Mouse (Mus musculus): ENCODE results near the gene Dnttip1. TPM values are rescaled to one million over a fixed set of nuclear protein-coding genes. Genes with fewer than 3 reads are reported as not detected.
A peak's percentile ranks its signal among the peaks of the same experiment; 100 is the strongest.

Dnttip1 gene
- polyA plus RNA-seq, 1 experiment from 2014 or later: 49.0 TPM

DNA sequence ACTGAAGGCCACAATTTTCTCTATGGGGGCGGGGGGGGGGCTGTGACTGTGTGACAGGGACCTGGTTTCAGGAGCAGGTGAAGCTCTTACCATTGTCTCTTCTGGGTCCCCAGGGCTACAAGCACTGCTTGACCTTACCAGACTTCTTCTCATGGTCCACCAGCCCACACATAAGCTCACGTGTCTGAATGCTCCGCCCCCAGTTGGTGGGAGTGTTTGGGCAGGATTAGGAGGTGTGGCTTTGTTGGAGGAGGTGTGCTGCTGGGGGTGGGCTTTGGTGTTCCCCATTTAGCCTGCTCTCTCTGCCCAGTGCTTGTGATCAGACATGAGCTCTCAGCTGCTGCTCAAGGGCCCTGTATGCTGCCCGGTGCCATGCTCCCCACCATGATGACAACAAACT lies 22.5 kb upstream of the Dnttip1 start:
- no peak overlapping the region for H3K9ac ChIP-seq (replicated peaks; ENCODE audit: low read depth, low read length)
- no peak for ATAC-seq (ENCODE audit: low read depth)
- H3K36me3 ChIP-seq (ENCODE audit: control insufficient read depth, insufficient read depth, low read length): no peaks in the 10 kb centered on the region
- no peak overlapping the region for H3K4me3 ChIP-seq (ENCODE audit: low read depth, low read length)
- H3K4me2 ChIP-seq (ENCODE audit: low read depth, low read length): no peak overlapping the region
- H3K27me3 ChIP-seq (ENCODE audit: control insufficient read depth, insufficient read depth, low read length): no peaks in the 10 kb centered on the region
- 68% methylated on average over 4 of the region's 4 CpGs for WGBS
- H3K4me1 ChIP-seq (ENCODE audit: control insufficient read depth, insufficient read depth, low read length): no peaks in the 10 kb centered on the region
- H3K27ac ChIP-seq (ENCODE audit: low read depth, low read length): no peak overlapping the region
- H3K9me3 ChIP-seq (ENCODE audit: control insufficient read depth, low read length): no peaks in the 10 kb centered on the region

- no peak overlapping the region for H3K9ac ChIP-seq (replicated peaks; ENCODE audit: low read depth, low read length)
- WGBS: 27% methylated on average over 6 of the region's 6 CpGs
- H3K27me3 ChIP-seq (ENCODE audit: control insufficient read depth, insufficient read depth, low read length): no peaks in the 10 kb centered on the region
Measured at GRCm38 (mm10) chr2:164725895-164726619, 19.7 kb upstream of the Dnttip1 start.

GRCm38 (mm10) chr2:164731719-164732118 lies 14.1 kb upstream of the Dnttip1 start:
- Histone ChIP-seq H3K4me3 (ENCODE audit: low read depth, low read length) (no peak overlapping the region), H3K4me1 (ENCODE audit: control insufficient read depth, insufficient read depth, low read length) (no peaks in the 10 kb centered on the region), H3K27ac (ENCODE audit: low read depth, low read length) (no peak overlapping the region), H3K9me3 (ENCODE audit: control insufficient read depth, low read length) (no peaks in the 10 kb centered on the region), H3K9ac (replicated peaks; ENCODE audit: low read depth, low read length) (no peak overlapping the region), H3K27me3 (ENCODE audit: control insufficient read depth, insufficient read depth, low read length) (no peaks in the 10 kb centered on the region), H3K36me3 (ENCODE audit: control insufficient read depth, insufficient read depth, low read length) (no peaks in the 10 kb centered on the region), H3K4me2 (ENCODE audit: low read depth, low read length) (no peak overlapping the region)
- no peak for ATAC-seq (ENCODE audit: low read depth)
- WGBS: 82% methylated on average over 5 of the region's 5 CpGs

More at GRCm38 (mm10) chr2:164725895-164726619, 19.7 kb upstream of the Dnttip1 start:
- peak; percentile 38; the same call in 1 of the 2 replicates for ATAC-seq (ENCODE audit: low read depth)
- H3K4me2 ChIP-seq (ENCODE audit: low read depth, low read length): no peak overlapping the region
- H3K36me3 ChIP-seq (ENCODE audit: control insufficient read depth, insufficient read depth, low read length): no peaks in the 10 kb centered on the region
- no peak overlapping the region for H3K4me3 ChIP-seq (ENCODE audit: low read depth, low read length)
- no peaks in the 10 kb centered on the region for H3K4me1 ChIP-seq (ENCODE audit: control insufficient read depth, insufficient read depth, low read length)
- H3K27ac ChIP-seq (ENCODE audit: low read depth, low read length): no peak overlapping the region
- no peaks in the 10 kb centered on the region for H3K9me3 ChIP-seq (ENCODE audit: control insufficient read depth, low read length)

- WGBS: 76% methylated on average over 2 of the region's 2 CpGs
- ATAC-seq (ENCODE audit: low read depth): no peak
- Histone ChIP-seq H3K4me1 (ENCODE audit: control insufficient read depth, insufficient read depth, low read length) (no peaks in the 10 kb centered on the region), H3K27ac (ENCODE audit: low read depth, low read length) (no peak overlapping the region), H3K9me3 (ENCODE audit: control insufficient read depth, low read length) (no peaks in the 10 kb centered on the region), H3K9ac (replicated peaks; ENCODE audit: low read depth, low read length) (no peak overlapping the region), H3K4me2 (ENCODE audit: low read depth, low read length) (no peak overlapping the region), H3K27me3 (ENCODE audit: control insufficient read depth, insufficient read depth, low read length) (no peaks in the 10 kb centered on the region), H3K4me3 (ENCODE audit: low read depth, low read length) (no peak overlapping the region), H3K36me3 (ENCODE audit: control insufficient read depth, insufficient read depth, low read length) (no peaks in the 10 kb centered on the region)
Measured at GRCm38 (mm10) chr2:164733259-164733658, 12.5 kb upstream of the Dnttip1 start.

GRCm38 (mm10) chr2:164734839-164735238 lies 10.9 kb upstream of the Dnttip1 start:
- H3K4me3 ChIP-seq (ENCODE audit: low read depth, low read length): no peak overlapping the region
- ATAC-seq (ENCODE audit: low read depth): no peak
- H3K27me3 ChIP-seq (ENCODE audit: control insufficient read depth, insufficient read depth, low read length): no peaks in the 10 kb centered on the region
- no peak overlapping the region for H3K9ac ChIP-seq (replicated peaks; ENCODE audit: low read depth, low read length)
- no peak overlapping the region for H3K4me2 ChIP-seq (ENCODE audit: low read depth, low read length)
- no peaks in the 10 kb centered on the region for H3K36me3 ChIP-seq (ENCODE audit: control insufficient read depth, insufficient read depth, low read length)
- WGBS: 86% methylated on average over 5 of the region's 5 CpGs
- H3K9me3 ChIP-seq (ENCODE audit: control insufficient read depth, low read length): no peaks in the 10 kb centered on the region
- no peak overlapping the region for H3K27ac ChIP-seq (ENCODE audit: low read depth, low read length)
- no peaks in the 10 kb centered on the region for H3K4me1 ChIP-seq (ENCODE audit: control insufficient read depth, insufficient read depth, low read length)

- WGBS: 92% methylated on average over 5 of the region's 5 CpGs
- no peak overlapping the region for H3K4me3 ChIP-seq (ENCODE audit: low read depth, low read length)
- H3K4me1 ChIP-seq (ENCODE audit: control insufficient read depth, insufficient read depth, low read length): no peaks in the 10 kb centered on the region
- no peaks in the 10 kb centered on the region for H3K9me3 ChIP-seq (ENCODE audit: control insufficient read depth, low read length)
- no peak overlapping the region for H3K27ac ChIP-seq (ENCODE audit: low read depth, low read length)
- ATAC-seq (ENCODE audit: low read depth): no peak
- H3K36me3 ChIP-seq (ENCODE audit: control insufficient read depth, insufficient read depth, low read length): no peaks in the 10 kb centered on the region
- no peak overlapping the region for H3K4me2 ChIP-seq (ENCODE audit: low read depth, low read length)
- no peaks in the 10 kb centered on the region for H3K27me3 ChIP-seq (ENCODE audit: control insufficient read depth, insufficient read depth, low read length)
- no peak overlapping the region for H3K9ac ChIP-seq (replicated peaks; ENCODE audit: low read depth, low read length)
Measured at GRCm38 (mm10) chr2:164735446-164735845, 10.3 kb upstream of the Dnttip1 start.

GRCm38 (mm10) chr2:164737377-164738090 lies 8.2 kb upstream of the Dnttip1 start:
- Histone ChIP-seq H3K36me3 (ENCODE audit: control insufficient read depth, insufficient read depth, low read length) (no peaks in the 10 kb centered on the region), H3K4me2 (ENCODE audit: low read depth, low read length) (no peak overlapping the region), H3K9ac (replicated peaks; ENCODE audit: low read depth, low read length) (no peak overlapping the region), H3K27ac (ENCODE audit: low read depth, low read length) (no peak overlapping the region), H3K4me1 (ENCODE audit: control insufficient read depth, insufficient read depth, low read length) (no peaks in the 10 kb centered on the region), H3K4me3 (ENCODE audit: low read depth, low read length) (no peak overlapping the region), H3K27me3 (ENCODE audit: control insufficient read depth, insufficient read depth, low read length) (no peaks in the 10 kb centered on the region), H3K9me3 (ENCODE audit: control insufficient read depth, low read length) (no peaks in the 10 kb centered on the region)
- ATAC-seq (ENCODE audit: low read depth): no peak
- WGBS: 73% methylated on average over 3 of the region's 3 CpGs

DNA sequence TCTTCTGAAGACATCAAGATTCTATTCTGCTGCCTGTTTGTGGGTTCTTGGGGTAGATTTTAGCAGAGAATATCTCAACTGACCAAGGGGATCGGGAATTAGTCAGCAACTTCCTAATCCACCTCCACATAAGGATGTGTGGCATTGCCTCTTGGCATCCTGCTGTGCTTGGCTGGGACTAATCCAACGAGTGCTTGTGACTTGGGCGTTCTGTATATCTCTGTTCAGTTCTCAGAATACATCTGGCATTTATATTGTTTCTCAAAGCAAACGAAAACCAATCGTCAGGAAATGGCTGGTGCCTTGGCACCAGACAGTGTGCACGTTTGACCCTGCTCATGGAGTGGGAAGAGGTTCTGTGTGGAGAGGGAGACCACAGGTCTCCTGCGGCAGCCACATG lies 5.9 kb upstream of the Dnttip1 start:
- H3K4me3 ChIP-seq (ENCODE audit: low read depth, low read length): no peak overlapping the region
- 72% methylated on average over 7 of the region's 7 CpGs for WGBS
- no peak overlapping the region for H3K9ac ChIP-seq (replicated peaks; ENCODE audit: low read depth, low read length)
- no peaks in the 10 kb centered on the region for H3K36me3 ChIP-seq (ENCODE audit: control insufficient read depth, insufficient read depth, low read length)
- no peak for ATAC-seq (ENCODE audit: low read depth)
- H3K4me2 ChIP-seq (ENCODE audit: low read depth, low read length): no peak overlapping the region
- no peak overlapping the region for H3K27ac ChIP-seq (ENCODE audit: low read depth, low read length)
- H3K9me3 ChIP-seq (ENCODE audit: control insufficient read depth, low read length): no peaks in the 10 kb centered on the region
- H3K4me1 ChIP-seq (ENCODE audit: control insufficient read depth, insufficient read depth, low read length): peaks cover under 1% of the 10 kb centered on the region
- no peaks in the 10 kb centered on the region for H3K27me3 ChIP-seq (ENCODE audit: control insufficient read depth, insufficient read depth, low read length)

DNA sequence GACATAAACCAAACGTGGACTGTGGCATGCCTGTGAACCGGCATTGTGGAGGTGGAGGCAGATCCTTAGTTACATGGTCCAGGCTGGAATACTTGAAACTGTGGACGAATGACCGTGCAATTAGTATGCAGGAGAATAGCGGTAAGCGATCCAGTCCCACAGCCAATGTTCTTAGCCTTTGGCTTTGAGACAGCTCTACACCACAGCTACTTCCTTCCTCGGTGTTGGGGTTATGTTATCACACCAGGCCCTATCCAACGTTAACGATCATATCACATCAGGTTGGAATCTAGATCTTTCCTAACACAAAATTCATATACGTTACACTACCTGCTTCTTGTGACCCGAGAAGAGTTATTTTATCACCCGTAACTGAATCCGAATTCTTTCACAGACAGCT lies 796 bp upstream of the Dnttip1 start:
- ATAC-seq (ENCODE audit: low read depth): no peak
- H3K4me2 ChIP-seq (ENCODE audit: low read depth, low read length): peak overlapping the region; percentile 67
- H3K4me3 ChIP-seq (ENCODE audit: low read depth, low read length): peak overlapping the region; percentile 87
- no peaks in the 10 kb centered on the region; the same call in 1 of the 2 replicates for H3K27me3 ChIP-seq (ENCODE audit: control insufficient read depth, insufficient read depth, low read length)
- 76% methylated on average over 13 of the region's 13 CpGs for WGBS
- peak overlapping the region; percentile 92; the same call in 1 of the 2 replicates for H3K9ac ChIP-seq (replicated peaks; ENCODE audit: low read depth, low read length)
- H3K4me1 ChIP-seq (ENCODE audit: control insufficient read depth, insufficient read depth, low read length): peaks cover 21% of the 10 kb centered on the region
- H3K9me3 ChIP-seq (ENCODE audit: control insufficient read depth, low read length): no peaks in the 10 kb centered on the region
- peaks cover 10% of the 10 kb centered on the region; the same call in 1 of the 2 replicates for H3K36me3 ChIP-seq (ENCODE audit: control insufficient read depth, insufficient read depth, low read length)
- H3K27ac ChIP-seq (ENCODE audit: low read depth, low read length): no peak overlapping the region
